Mouse (Mus musculus): ENCODE data around the gene Rasgrf1. TPM values are rescaled to one million over a fixed set of nuclear protein-coding genes. Genes with fewer than 3 reads are reported as not detected.

Gene Rasgrf1
- under 1 TPM; 0.14 to 0.29 TPM for total RNA-seq (2021)
- long read RNA-seq, experiment 1: 0 reads
- long read RNA-seq, experiment 2: 0 reads

GRCm38 (mm10) chr9:89909131-89910010 lies at the start of gene Rasgrf1:
TSS of gene Rasgrf1 (plus strand) at chr9:89909908.
- DNase-seq: no peak

- no peak for DNase-seq
Observed at GRCm38 (mm10) chr9:89860145-89860544, 49.6 kb upstream of the Rasgrf1 start.

DNA sequence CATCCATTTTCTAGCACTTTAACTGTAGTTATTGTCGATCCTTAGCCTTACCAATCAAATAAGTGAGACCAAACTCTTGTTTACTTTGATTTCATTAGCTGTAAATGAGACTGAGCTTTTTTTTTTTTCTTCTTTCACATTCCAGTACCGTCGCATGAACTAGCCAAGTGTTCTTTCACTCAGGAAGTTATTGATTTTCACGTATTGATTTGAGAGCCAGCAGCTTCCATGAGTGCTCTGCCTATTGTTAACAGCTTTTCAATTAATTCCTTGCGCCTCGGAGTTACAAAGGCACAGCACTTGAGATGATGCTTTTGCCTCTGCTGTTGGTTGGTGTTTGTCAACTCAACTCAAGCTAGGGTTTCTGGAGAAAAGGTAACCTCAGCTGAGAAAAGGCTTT lies 49.1 kb upstream of the Rasgrf1 start:
- DNase-seq: no peak

DNA sequence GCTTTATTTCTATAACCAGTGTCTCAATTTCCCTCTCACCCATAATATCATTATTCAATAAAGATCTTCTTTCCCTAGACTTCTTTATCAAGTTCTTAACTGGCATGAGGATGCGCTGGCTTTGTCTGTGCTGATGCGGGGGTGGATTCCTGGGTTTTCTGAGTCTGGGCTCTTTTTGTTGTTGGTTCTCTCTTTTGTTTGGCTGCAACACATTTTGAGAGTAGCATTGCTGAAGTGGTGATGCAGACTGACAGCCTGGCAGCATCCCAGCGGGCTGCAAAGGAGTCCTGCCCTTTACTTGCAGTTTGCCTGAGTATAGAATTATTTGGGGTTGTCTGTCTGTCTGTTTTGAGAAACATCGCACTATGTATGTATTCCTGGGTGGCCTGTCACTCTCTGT lies 42.6 kb upstream of the Rasgrf1 start:
- DNase-seq: no peak

- no peak for DNase-seq
Observed at GRCm38 (mm10) chr9:89868093-89868729, 41.5 kb upstream of the Rasgrf1 start.

DNA sequence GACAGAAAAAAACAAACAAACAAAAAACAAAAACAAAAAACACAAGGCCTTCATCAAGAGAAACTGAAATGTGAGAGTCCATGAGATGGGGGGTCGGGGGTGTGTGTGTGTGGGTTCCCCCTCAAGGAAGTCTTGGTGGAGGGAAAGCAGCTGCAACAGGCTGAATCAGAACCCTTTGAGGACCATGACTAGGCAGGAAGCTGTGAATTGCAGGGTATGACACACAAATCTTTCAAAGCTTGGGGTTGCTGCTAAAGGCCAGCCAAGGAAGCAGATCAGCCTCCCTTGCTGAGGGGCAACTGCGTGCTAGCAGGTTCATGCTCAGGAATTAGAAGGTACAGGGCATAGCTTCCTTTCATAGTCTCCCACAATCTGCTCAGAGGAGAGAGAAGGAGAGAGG lies 40.1 kb upstream of the Rasgrf1 start:
- no peak for DNase-seq

DNA sequence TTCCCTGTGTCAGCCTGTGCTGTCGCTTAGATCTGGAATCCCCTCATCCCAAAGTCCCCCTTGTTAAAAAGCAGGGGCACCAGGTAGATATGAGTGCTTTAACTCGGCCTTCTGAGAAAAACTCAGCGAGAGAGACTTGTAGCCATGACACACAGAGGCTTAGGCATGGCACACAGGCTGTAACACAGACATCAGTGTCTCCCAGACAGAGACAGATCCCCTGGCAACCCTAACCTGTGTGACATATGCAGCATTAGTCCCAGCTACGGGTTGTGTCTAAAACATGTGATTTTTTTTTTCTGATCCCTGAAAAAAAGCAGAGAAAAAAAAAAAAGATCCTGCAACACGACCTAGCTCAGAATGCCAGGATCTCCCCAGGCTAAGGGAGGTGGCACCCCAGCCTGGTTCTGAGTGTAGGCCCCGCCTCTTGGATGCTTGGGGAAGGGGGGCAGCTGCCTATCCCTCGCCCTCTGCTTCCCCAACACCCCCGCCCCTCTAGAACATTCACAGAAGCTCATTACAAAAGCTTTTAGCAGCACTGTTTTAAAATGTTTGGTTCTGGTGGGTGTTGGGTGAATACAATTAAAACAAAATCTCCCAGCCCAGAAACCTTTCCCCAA lies 39.1 kb upstream of the Rasgrf1 start:
- no peak for DNase-seq

DNA sequence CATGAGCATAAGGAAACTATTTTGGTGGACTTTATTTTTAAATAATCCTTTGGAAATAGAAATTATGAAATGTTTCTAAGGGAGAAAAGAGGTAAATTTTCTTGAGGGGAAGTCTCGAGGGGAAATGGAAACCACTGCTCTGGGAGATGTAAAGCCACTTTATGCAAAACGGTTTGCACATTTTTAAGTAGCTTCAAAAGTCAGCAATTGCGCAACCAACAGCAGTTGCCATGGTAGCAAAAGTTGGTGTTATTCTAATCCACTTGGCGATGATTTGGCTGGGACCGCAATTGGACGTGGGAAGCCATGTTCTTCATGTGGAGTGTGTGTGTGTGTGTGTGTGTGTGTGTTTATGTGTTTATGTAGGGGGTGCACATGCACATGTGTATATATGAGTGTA lies 37.6 kb upstream of the Rasgrf1 start:
- no peak for DNase-seq

DNA sequence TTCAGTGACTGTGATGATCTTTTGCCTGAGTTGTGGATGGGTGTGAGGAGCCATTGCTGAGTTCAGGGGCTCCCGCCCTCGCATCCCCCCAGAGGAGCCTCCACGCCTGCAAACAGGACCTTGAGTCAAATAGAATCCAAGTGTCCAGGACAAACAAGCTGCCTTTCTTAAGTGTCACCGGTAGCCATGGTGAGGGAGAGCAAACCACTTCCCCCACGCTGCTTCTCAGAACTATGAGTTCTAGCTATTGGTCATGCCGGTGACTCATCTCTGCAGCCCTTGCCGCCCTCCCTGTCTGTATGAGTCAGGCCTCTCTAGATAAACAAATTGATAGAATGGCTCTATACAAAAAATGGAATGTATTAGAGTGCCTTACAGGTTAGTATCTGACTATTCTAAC lies 35.3 kb upstream of the Rasgrf1 start:
- no peak for DNase-seq

- DNase-seq: no peak
Observed at GRCm38 (mm10) chr9:89875551-89875950, 34.2 kb upstream of the Rasgrf1 start.

- no peak for DNase-seq
Observed at GRCm38 (mm10) chr9:89878471-89879020, 31.2 kb upstream of the Rasgrf1 start.

DNA sequence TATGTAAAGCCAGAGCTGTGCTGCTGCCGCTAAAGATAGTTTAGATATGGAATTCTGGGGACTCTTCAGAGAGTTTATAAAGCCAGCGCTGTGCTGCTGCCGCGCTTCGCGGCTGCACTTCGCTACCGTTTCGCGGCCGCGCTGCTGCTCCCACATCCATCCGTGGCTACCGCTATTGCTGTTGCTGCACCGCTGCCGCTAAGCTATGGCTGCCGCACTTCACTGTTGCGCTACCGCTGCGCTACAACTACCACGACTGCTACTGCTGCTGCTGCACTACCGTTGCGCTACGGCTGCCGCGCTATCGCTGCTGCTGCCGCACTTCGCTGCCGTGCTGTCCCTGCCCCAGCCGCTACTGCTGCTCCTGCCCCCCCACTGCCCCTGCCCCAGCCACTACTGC lies 30.1 kb upstream of the Rasgrf1 start:
- no peak for DNase-seq

DNA sequence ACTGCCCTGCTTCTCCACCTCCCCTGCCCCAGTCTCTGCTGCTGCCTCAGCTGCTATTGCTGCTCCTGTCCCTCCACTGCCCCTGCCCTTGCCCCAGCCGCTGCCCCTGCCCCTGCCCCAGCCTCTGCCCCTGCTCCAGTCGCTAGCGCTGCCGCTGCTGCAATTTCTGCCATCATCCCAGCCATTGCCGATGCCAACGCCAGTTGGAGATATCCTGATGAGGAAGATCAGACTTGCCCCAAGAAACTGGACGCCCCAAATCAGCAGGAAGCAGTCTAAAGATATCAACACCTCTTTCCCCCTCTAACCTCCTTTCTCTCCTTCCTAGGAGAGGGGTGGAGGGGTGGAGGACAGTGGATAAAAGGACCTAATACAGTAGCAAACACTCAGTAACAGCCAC lies 28.2 kb upstream of the Rasgrf1 start:
- DNase-seq: no peak

DNA sequence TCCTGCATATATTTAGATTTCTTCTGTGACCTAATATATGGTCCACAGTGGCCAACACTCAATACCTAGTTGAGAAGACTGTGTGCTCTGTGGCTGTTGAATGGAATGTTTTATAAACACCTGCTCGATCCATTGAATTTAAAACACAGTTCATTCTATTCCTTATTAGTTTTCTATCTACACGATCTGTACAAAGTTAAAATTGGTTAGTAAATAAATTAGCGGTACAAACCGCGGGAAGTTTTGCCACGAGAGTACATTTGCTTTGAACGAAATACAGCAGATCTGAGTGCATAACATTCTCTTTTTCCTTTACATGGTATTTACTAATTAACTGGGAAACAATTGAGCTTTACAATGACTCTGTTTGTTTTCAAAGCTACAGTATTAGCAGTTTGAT lies 27.1 kb upstream of the Rasgrf1 start:
- no peak for DNase-seq

DNA sequence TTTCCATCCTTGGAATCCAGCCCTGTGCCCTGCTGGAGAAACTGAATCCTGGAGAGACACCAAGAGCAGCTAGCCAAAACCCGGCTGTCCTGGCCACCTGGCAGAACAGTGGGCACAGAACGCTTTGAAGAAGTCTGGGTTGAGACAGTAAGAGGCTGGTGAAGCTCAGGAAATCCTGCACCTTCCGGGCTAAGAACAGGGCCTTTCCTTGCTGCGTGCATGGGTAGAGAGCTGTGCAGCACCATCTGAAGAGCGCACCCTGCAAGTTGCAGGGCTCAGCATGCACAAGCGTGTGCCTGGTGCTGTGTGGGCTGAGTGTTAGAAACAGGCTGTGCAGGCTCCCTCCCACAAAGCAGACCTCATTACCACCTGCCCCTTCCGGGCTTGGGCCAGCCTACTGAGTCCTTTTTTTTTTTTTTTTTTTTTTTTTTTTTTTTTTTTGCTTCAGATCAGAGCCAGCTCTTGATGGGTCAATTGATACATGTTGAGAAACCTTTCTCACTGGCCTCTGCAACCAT lies 23.9 kb upstream of the Rasgrf1 start:
- no peak for DNase-seq

- no peak for DNase-seq
Observed at GRCm38 (mm10) chr9:89891534-89892293, 18.0 kb upstream of the Rasgrf1 start.

GRCm38 (mm10) chr9:89892540-89893188 lies 17.0 kb upstream of the Rasgrf1 start:
- DNase-seq: no peak

- no peak for DNase-seq
Observed at GRCm38 (mm10) chr9:89900111-89900824, 9.4 kb upstream of the Rasgrf1 start.

DNA sequence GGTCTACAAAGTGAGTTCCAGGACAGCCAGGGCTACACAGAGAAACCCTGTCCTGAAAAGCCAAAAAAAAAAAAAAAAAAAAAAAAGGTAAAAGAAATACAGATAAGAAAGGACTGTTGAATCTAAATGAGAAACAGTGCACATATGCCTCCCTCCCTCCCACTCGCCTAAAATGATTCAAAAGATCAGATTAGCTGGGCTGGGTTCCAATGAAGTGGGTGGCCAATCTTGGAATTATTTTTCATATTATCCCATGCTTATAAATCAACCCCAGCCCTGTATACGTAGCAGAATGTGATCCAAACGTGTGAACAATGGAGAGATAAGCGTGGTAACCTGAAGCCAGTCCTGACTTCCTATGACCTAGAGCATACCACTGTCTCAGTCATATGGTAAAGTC lies 8.5 kb upstream of the Rasgrf1 start:
- no peak for DNase-seq

DNA sequence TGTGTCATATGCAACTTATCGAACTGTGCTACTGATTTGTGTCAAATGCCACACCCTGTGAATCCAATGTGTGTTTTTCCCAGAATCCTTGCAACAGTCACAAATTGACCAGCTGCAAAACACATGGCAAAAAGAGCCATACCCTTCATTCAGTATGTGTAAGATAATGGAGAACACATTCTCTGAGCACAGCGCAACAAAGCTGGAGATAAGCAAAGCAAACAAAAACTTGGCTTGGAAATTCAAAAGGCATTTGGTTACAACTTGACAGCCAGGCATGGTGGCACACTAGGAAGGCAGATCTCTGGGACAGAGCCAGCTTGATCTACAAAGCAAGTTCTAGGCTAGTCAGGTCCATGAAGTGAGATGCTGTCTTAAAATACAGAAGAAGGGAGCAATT lies 6.9 kb upstream of the Rasgrf1 start:
- no peak for DNase-seq

- DNase-seq: no peak
Observed at GRCm38 (mm10) chr9:89906645-89907044, 3.1 kb upstream of the Rasgrf1 start.
